Mouse (Mus musculus): Measurements from ENCODE around the gene Olfr530. TPM values are rescaled to one million over a fixed set of nuclear protein-coding genes. Genes with fewer than 3 reads are reported as not detected.

Gene Olfr530
- polyA plus RNA-seq (2012; rRNA removed), result not detected in 2 replicates

GRCm38 (mm10) chr7:140376231-140376630 lies at the start of gene Olfr530:
TSS of gene Olfr530 (minus strand) at chr7:140376331.
- DNase-seq (ENCODE audit: low spot score), result no peak

- no peak for DNase-seq (ENCODE audit: low spot score)
These were observed 45.4 kb upstream of the Olfr530 start, which contains the start of gene Olfr532 for GRCm38 (mm10) chr7:140421539-140421938. TSS of gene Olfr532 (minus strand) at chr7:140421639.

GRCm38 (mm10) chr7:140402818-140403217 lies 26.7 kb upstream of the Olfr530 start, which contains the start of gene Olfr531:
TSS of gene Olfr531 (minus strand) at chr7:140402918.
- no peak for DNase-seq (ENCODE audit: low spot score)

- no peak for DNase-seq (ENCODE audit: low spot score)
These were observed 780 bp upstream of the Olfr530 start for GRCm38 (mm10) chr7:140376911-140377310.

- no peak for DNase-seq (ENCODE audit: low spot score)
These were observed 1.8 kb downstream of the Olfr530 start for GRCm38 (mm10) chr7:140374300-140374699.

- no peak for DNase-seq (ENCODE audit: low spot score)
These were observed 14.6 kb downstream of the Olfr530 start, which contains the start of gene Olfr60 for GRCm38 (mm10) chr7:140361571-140361970. TSS of gene Olfr60 (minus strand) at chr7:140361671.

GRCm38 (mm10) chr7:140333717-140334116 lies 42.4 kb downstream of the Olfr530 start, which contains the start of gene Olfr527:
TSS of gene Olfr527 (plus strand) at chr7:140334017.
- DNase-seq (ENCODE audit: low spot score), result no peak

- no peak for DNase-seq (ENCODE audit: low spot score)
These were observed 46.3 kb downstream of the Olfr530 start for GRCm38 (mm10) chr7:140329766-140330304.

Other genes starting within 250 kb of the Olfr530 start
- gene Mtg1, start 238.8 kb downstream of the Olfr530 start, polyA plus RNA-seq (2012; rRNA removed), result 26.1 and 31.0 TPM in 2 replicates
- gene Sprn, start 221.5 kb downstream of the Olfr530 start, polyA plus RNA-seq (2012; rRNA removed), result 4.8 and 8.9 TPM in 2 replicates
- not detected in 2 replicates for gene Olfr522, start 211.6 kb downstream of the Olfr530 start, polyA plus RNA-seq (2012; rRNA removed)
- not detected in 2 replicates for gene Olfr523, start 203.1 kb downstream of the Olfr530 start, polyA plus RNA-seq (2012; rRNA removed)
- not detected in 2 replicates for gene Olfr524, start 170.4 kb downstream of the Olfr530 start, polyA plus RNA-seq (2012; rRNA removed)
- gene Cd163l1, start 158.1 kb downstream of the Olfr530 start, polyA plus RNA-seq (2012; rRNA removed), result 1.1 and 1.2 TPM in 2 replicates
- gene 5830411N06Rik, start 129.0 kb downstream of the Olfr530 start, polyA plus RNA-seq (2012; rRNA removed), result 0.09 and 0.22 TPM in 2 replicates
- gene Olfr525, start 55.5 kb downstream of the Olfr530 start, polyA plus RNA-seq (2012; rRNA removed), result not detected in 2 replicates
- not detected in 2 replicates for gene Olfr527, start 42.3 kb downstream of the Olfr530 start, polyA plus RNA-seq (2012; rRNA removed)
- gene Olfr60, start 14.7 kb downstream of the Olfr530 start, polyA plus RNA-seq (2012; rRNA removed), result 0.04 and 0.22 TPM in 2 replicates
- not detected in 2 replicates for gene Olfr531, start 26.6 kb upstream of the Olfr530 start, polyA plus RNA-seq (2012; rRNA removed)
- not detected in 2 replicates for gene Olfr532, start 45.3 kb upstream of the Olfr530 start, polyA plus RNA-seq (2012; rRNA removed)
- not detected in 2 replicates for gene Olfr533, start 87.0 kb upstream of the Olfr530 start, polyA plus RNA-seq (2012; rRNA removed)
- gene Olfr535, start 107.9 kb upstream of the Olfr530 start, polyA plus RNA-seq (2012; rRNA removed), result not detected in 2 replicates
- not detected in 2 replicates for gene Olfr536, start 131.1 kb upstream of the Olfr530 start, polyA plus RNA-seq (2012; rRNA removed)
- not detected in 2 replicates for gene Olfr538, start 191.6 kb upstream of the Olfr530 start, polyA plus RNA-seq (2012; rRNA removed)
- gene Olfr46, start 224.9 kb upstream of the Olfr530 start, polyA plus RNA-seq (2012; rRNA removed), result not detected in 2 replicates